Mouse (Mus musculus): ENCODE results near the gene Dhps. TPM values are rescaled to one million over a fixed set of nuclear protein-coding genes. Genes with fewer than 3 reads are reported as not detected.
"Not testable (repeated sequence)": the region's sequence is repeated elsewhere in the genome, so short reads cannot be mapped to it uniquely, and the experiment has no call there.

The Dhps gene
- polyA plus RNA-seq, 1 experiment, result 26.0 TPM

- DNase-seq, result no peak
- H3K27me3 ChIP-seq (replicated peaks; ENCODE audit: control insufficient read depth, insufficient read depth, low read length), result no peaks in the 10 kb centered on the region
- no peak for TF ChIP-seq POLR2A (IDR thresholded peaks at IDR 0.05; ENCODE audit: low read depth, low read length)
- no peak for TF ChIP-seq CTCF (conservative IDR thresholded peaks at IDR 0.05; ENCODE audit: insufficient read depth, insufficient read length, low read depth, low read length)
- H3K27ac ChIP-seq (ENCODE audit: insufficient read depth, low read depth, low read length), result no peak overlapping the region
- H3K4me3 ChIP-seq (ENCODE audit: insufficient read depth, low read depth, low read length), result no peak overlapping the region
- H3K4me1 ChIP-seq (ENCODE audit: control insufficient read depth, insufficient read depth, low read length), result peaks cover 10% of the 10 kb centered on the region; the same call in 1 of the 2 replicates
- WGBS, result 62% methylated on average over 10 of the region's 10 CpGs
- H3K36me3 ChIP-seq (ENCODE audit: control insufficient read depth, insufficient read depth, low read length), result no peaks in the 10 kb centered on the region
Measured at GRCm38 (mm10) chr8:85074167-85074566, 2.6 kb downstream of the Dhps start.

- H3K36me3 ChIP-seq (ENCODE audit: control insufficient read depth, insufficient read depth, low read length), result no peaks in the 10 kb centered on the region
- no peak for TF ChIP-seq CTCF (conservative IDR thresholded peaks at IDR 0.05; ENCODE audit: insufficient read depth, insufficient read length, low read depth, low read length)
- no peak for TF ChIP-seq POLR2A (IDR thresholded peaks at IDR 0.05; ENCODE audit: low read depth, low read length)
- no peak for DNase-seq
- peaks cover 12% of the 10 kb centered on the region; the same call in 1 of the 2 replicates for H3K4me1 ChIP-seq (ENCODE audit: control insufficient read depth, insufficient read depth, low read length)
- H3K27me3 ChIP-seq (replicated peaks; ENCODE audit: control insufficient read depth, insufficient read depth, low read length), result no peaks in the 10 kb centered on the region
- no peak overlapping the region for H3K4me3 ChIP-seq (ENCODE audit: insufficient read depth, low read depth, low read length)
- H3K27ac ChIP-seq (ENCODE audit: insufficient read depth, low read depth, low read length), result no peak overlapping the region
- 80% methylated on average over 10 of the region's 10 CpGs for WGBS
Measured at GRCm38 (mm10) chr8:85074617-85075016, 3.1 kb downstream of the Dhps start.

- peak; percentile 69 for DNase-seq
- 79% methylated on average over 9 of the region's 9 CpGs for WGBS
- Histone ChIP-seq H3K27ac (ENCODE audit: insufficient read depth, low read depth, low read length) (no peak overlapping the region), H3K4me3 (ENCODE audit: insufficient read depth, low read depth, low read length) (no peak overlapping the region), H3K4me1 (ENCODE audit: control insufficient read depth, insufficient read depth, low read length) (peaks cover 10% of the 10 kb centered on the region; the same call in 1 of the 2 replicates), H3K36me3 (ENCODE audit: control insufficient read depth, insufficient read depth, low read length) (no peaks in the 10 kb centered on the region), H3K27me3 (replicated peaks; ENCODE audit: control insufficient read depth, insufficient read depth, low read length) (no peaks in the 10 kb centered on the region)
- no peak for TF ChIP-seq POLR2A (IDR thresholded peaks at IDR 0.05; ENCODE audit: low read depth, low read length)
- TF ChIP-seq CTCF (conservative IDR thresholded peaks at IDR 0.05; ENCODE audit: insufficient read depth, insufficient read length, low read depth, low read length), result peak; percentile 65
Measured at GRCm38 (mm10) chr8:85076001-85076400, 4.4 kb downstream of the Dhps start.

GRCm38 (mm10) chr8:85076993-85077392, 5.4 kb downstream of the Dhps start:
- Histone ChIP-seq H3K27me3 (replicated peaks; ENCODE audit: control insufficient read depth, insufficient read depth, low read length) (no peaks in the 10 kb centered on the region), H3K36me3 (ENCODE audit: control insufficient read depth, insufficient read depth, low read length) (no peaks in the 10 kb centered on the region), H3K4me3 (ENCODE audit: insufficient read depth, low read depth, low read length) (no peak overlapping the region), H3K27ac (ENCODE audit: insufficient read depth, low read depth, low read length) (no peak overlapping the region), H3K4me1 (ENCODE audit: control insufficient read depth, insufficient read depth, low read length) (peaks cover 16% of the 10 kb centered on the region)
- WGBS, result 0% methylated on average over 2 of the region's 2 CpGs
- DNase-seq, result peak; percentile 88
- TF ChIP-seq POLR2A (IDR thresholded peaks at IDR 0.05; ENCODE audit: low read depth, low read length), result no peak
- TF ChIP-seq CTCF (conservative IDR thresholded peaks at IDR 0.05; ENCODE audit: insufficient read depth, insufficient read length, low read depth, low read length), result peak; percentile 99

- under 1% methylated on average over 25 of the region's 25 CpGs for WGBS
- H3K27me3 ChIP-seq (replicated peaks; ENCODE audit: control insufficient read depth, insufficient read depth, low read length), result no peaks in the 10 kb centered on the region
- TF ChIP-seq CTCF (conservative IDR thresholded peaks at IDR 0.05; ENCODE audit: insufficient read depth, insufficient read length, low read depth, low read length), result no peak
- TF ChIP-seq POLR2A (IDR thresholded peaks at IDR 0.05; ENCODE audit: low read depth, low read length), result no peak
- H3K27ac ChIP-seq (ENCODE audit: insufficient read depth, low read depth, low read length), result peak overlapping the region; percentile 26
- peak overlapping the region; percentile 79 for H3K4me3 ChIP-seq (ENCODE audit: insufficient read depth, low read depth, low read length)
- DNase-seq, result no peak
- H3K4me1 ChIP-seq (ENCODE audit: control insufficient read depth, insufficient read depth, low read length), result peaks cover 15% of the 10 kb centered on the region
- no peaks in the 10 kb centered on the region for H3K36me3 ChIP-seq (ENCODE audit: control insufficient read depth, insufficient read depth, low read length)
Measured at GRCm38 (mm10) chr8:85080214-85080531, 8.6 kb downstream of the Dhps start.

GRCm38 (mm10) chr8:85080532-85081215, 9.1 kb downstream of the Dhps start, which contains the start of gene Wdr83os:
TSS of gene Wdr83os (plus strand) at chr8:85080740.
- peaks cover 15% of the 10 kb centered on the region for H3K4me1 ChIP-seq (ENCODE audit: control insufficient read depth, insufficient read depth, low read length)
- no peak for TF ChIP-seq POLR2A (IDR thresholded peaks at IDR 0.05; ENCODE audit: low read depth, low read length)
- TF ChIP-seq CTCF (conservative IDR thresholded peaks at IDR 0.05; ENCODE audit: insufficient read depth, insufficient read length, low read depth, low read length), result no peak
- DNase-seq, result peak; percentile 75
- peak within 1 kb of the TSS; percentile 26 for H3K27ac ChIP-seq (ENCODE audit: insufficient read depth, low read depth, low read length)
- H3K36me3 ChIP-seq (ENCODE audit: control insufficient read depth, insufficient read depth, low read length), result no peaks in the 10 kb centered on the region
- H3K4me3 ChIP-seq (ENCODE audit: insufficient read depth, low read depth, low read length), result peak within 1 kb of the TSS; percentile 79
- WGBS, result under 1% methylated on average over 30 of the region's 30 CpGs
- no peaks in the 10 kb centered on the region for H3K27me3 ChIP-seq (replicated peaks; ENCODE audit: control insufficient read depth, insufficient read depth, low read length)

- Histone ChIP-seq H3K36me3 (ENCODE audit: control insufficient read depth, insufficient read depth, low read length) (no peaks in the 10 kb centered on the region), H3K27ac (ENCODE audit: insufficient read depth, low read depth, low read length) (peak within 1 kb of the TSS; percentile 26), H3K27me3 (replicated peaks; ENCODE audit: control insufficient read depth, insufficient read depth, low read length) (no peaks in the 10 kb centered on the region), H3K4me1 (ENCODE audit: control insufficient read depth, insufficient read depth, low read length) (peaks cover 15% of the 10 kb centered on the region), H3K4me3 (ENCODE audit: insufficient read depth, low read depth, low read length) (peak within 1 kb of the TSS; percentile 79)
- 1% methylated on average over 9 of the region's 9 CpGs for WGBS
- peak; percentile 44 for DNase-seq
- TF ChIP-seq CTCF (conservative IDR thresholded peaks at IDR 0.05; ENCODE audit: insufficient read depth, insufficient read length, low read depth, low read length) (no peak), POLR2A (IDR thresholded peaks at IDR 0.05; ENCODE audit: low read depth, low read length) (no peak)
Measured at GRCm38 (mm10) chr8:85081216-85081555, 9.6 kb downstream of the Dhps start, which contains the start of gene Wdr83. TSS of gene Wdr83 (minus strand) at chr8:85081306.

GRCm38 (mm10) chr8:85082169-85082568, 10.6 kb downstream of the Dhps start:
- peaks cover 15% of the 10 kb centered on the region for H3K4me1 ChIP-seq (ENCODE audit: control insufficient read depth, insufficient read depth, low read length)
- not testable (repeated sequence) for H3K36me3 ChIP-seq (ENCODE audit: control insufficient read depth, insufficient read depth, low read length); H3K4me3 ChIP-seq (ENCODE audit: insufficient read depth, low read depth, low read length); H3K27me3 ChIP-seq (replicated peaks; ENCODE audit: control insufficient read depth, insufficient read depth, low read length); H3K27ac ChIP-seq (ENCODE audit: insufficient read depth, low read depth, low read length); DNase-seq
- WGBS, result 84% methylated on average over 4 of the region's 4 CpGs

All from kidney, adult 2 months (tissue).